Mouse (Mus musculus): ENCODE measurements at regions not wholly inside any gene's neighbourhood (a gene's known extent, or its start where the extent isn't known, plus 50 kb on each side); places are given as distances from the start of the nearest gene placed in this dataset.

DNA sequence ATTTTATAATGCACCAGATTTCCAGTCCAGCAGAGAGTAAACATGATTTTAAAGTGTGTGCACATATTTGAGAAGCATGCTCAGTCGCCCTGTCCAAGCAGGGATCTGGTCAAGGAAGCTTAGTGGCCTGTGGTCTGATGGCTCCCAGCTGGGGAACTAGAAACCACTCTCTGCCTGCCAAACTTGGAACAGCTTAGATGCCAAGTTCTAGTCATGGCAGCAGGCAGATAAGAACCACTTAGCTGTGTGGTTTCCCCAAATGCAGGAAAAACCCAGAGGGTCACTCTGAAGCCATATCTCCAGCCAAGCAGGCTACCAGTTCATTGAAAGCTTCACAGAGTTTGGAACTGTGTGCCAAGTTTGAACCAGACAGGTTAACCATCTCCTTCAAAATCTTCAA is 86.1 kb downstream of the Fam114a2 start:
- no peak for DNase-seq (ENCODE audit: low spot score)

DNA sequence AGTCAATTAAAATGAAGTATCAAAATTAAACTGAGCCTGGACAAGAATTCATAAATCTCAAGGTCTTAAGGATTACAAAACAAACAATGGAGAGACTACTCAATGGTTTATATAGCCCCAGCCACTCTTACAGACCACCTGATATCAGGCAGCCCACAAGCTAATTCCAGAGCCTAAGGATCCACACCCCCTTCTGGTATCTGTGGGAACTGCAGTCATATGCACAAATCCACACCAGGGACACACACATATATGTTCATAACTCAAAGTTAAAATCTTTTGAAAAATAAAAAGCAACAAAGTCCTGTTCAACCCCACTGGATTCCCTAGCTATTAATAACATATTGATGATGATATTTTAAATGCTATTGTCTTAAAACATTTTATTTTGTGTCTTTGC is 86.5 kb downstream of the Fam114a2 start:
- DNase-seq (ENCODE audit: low spot score), result no peak

DNA sequence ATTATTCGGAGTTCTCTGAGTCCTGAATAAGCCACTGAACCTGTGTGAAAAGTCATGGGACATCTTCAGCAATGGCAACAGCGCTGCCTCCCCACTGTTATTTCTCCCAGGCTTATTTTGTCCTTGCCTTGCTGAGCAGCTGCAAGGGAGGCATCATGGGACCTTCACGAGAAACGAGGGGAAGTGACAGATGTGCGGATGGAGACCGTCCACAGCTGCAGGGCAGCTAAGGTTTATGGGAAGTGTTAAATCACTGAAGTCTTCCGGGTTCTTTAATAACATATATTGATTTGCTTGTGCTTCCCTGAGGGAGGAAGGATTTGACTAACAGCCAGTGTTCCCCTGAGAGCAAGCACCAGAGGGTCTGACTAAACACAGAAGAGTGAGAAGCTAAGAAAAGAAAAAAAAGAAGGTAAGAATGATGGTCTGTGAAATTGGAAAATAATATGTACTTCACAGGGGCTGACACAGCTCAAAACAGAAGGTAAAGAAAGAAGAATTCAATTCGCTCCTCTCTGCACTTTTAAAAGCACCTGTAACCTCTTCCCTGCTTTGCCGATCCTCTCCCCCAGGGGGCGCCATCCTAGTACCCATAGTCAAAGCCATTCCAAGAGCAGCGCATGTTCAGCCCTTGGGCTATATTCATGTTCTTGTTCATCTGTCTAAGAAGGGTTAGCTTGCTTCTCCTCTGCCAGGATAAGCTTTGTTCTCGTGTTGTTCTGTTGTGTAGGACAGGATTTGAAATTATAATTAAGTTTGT is 92.2 kb downstream of the Fam114a2 start:
- no peak for DNase-seq (ENCODE audit: low spot score)

DNA sequence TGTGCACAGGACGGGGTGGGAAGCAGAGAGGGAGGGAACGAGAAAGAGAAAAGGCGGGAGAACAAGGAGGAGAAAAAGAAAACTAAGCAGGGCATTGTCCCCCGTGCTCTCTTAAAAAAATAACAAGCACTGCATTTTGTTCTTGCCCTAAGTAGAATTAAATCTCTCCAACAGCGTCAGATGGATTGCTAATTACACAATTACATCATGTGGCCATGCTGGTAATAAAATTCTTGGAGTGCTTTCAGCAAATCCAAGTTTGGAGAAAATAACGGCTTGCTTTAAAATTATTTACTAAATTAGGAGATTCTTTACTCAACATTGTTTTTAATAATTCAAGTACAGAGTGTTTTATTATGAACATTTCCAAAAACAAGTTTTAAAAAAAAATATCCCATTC is 99.0 kb downstream of the Fam114a2 start:
- DNase-seq (ENCODE audit: low spot score), result no peak

DNA sequence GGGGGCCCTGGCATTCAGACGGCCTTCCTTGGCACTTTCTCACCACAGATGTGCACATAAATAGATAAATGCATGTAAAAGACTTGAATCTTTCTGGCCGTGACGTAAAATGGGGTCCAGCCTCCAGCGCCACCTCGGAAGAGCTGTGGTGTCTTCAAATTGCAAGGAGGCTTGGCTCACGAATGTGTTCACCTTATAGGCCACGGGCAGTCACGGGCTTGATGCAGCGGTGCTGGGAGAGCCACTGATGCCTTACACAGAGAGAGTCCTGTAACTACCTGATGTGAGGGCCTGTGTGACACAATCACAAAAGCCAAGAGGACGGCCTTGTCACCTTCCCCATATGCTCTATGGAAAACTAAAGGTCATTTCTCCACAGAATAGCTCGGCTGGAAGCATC is 102.4 kb downstream of the Fam114a2 start:
- DNase-seq (ENCODE audit: low spot score), result no peak

DNA sequence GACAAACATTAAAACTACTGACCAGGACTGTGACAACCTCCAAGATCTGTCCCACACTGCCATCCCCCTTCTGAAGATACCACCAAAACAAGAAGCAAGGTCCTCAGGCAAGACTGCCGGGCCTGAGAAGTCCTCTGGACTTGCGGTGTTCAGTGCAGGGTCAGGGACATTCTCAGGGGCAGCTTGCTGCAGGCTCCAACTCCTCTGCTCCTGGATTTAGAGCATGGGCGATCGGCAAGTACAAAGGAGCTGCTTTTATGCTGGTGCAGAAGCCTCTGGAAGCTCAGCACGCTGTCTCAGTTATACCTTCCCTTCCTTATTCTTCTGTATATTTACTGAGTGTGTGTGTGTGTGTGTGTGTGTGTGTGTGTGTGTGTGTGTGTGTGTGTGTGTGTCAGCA is 103.2 kb downstream of the Fam114a2 start:
- DNase-seq (ENCODE audit: low spot score), result no peak

DNA sequence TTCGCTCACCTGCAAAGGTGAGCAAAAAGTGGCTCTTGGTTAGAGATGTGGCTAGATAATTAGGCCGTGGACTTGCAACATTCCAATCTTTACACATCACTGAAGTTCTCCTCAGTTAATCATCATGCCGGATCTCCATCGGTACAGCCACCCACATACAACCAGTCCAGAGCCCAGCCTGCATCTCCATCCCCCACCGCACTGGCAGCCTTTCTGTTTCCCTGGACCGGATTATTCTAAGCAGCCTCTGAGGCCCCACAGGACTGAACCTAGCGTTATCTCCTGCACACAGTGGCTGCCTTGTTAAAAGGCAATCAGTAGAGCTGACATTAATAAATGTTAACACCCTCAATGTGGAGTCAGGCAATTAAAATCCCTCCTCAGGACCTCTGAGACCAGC is 103.7 kb downstream of the Fam114a2 start:
- DNase-seq (ENCODE audit: low spot score), result no peak

DNA sequence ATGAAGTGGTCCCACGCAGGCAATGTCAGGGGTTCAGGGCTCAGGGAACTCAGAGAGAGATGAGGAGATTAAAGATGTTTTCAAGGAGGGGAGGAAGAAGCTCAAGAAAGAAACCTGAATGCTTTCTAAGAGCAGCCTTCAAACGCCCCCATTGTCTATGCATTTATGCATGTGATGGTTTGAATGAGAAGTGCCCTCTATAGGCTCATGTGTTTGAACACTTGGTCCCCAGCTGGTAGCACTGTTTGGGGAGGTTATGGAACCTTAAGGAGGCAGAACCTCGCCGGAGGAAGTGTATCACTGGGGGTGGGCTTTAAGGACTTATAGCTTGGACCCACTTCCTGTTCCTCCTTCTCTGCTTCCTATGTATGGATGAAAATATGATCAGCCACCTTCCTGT is 105.1 kb downstream of the Fam114a2 start:
- DNase-seq (ENCODE audit: low spot score), result no peak

DNA sequence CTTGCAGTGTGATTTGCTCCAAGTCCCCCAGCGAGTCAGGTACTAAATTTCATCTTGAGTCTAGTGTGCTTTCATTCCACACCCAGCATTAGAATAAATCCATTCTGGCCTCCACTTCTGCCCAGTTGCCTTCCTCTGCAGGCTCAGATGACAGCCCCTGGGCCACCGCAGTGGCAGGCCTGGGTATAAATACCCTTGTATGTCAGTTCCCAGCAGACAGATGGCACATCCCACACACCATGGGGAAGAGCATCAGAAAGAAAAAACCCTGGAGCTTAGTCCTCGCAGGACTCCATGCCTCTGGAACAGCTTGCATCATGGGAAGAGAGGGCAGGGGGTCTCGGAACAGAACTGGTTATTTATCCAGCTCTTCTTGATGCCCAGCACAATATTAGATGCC is 105.7 kb downstream of the Fam114a2 start:
- DNase-seq (ENCODE audit: low spot score), result peak; percentile 51

DNA sequence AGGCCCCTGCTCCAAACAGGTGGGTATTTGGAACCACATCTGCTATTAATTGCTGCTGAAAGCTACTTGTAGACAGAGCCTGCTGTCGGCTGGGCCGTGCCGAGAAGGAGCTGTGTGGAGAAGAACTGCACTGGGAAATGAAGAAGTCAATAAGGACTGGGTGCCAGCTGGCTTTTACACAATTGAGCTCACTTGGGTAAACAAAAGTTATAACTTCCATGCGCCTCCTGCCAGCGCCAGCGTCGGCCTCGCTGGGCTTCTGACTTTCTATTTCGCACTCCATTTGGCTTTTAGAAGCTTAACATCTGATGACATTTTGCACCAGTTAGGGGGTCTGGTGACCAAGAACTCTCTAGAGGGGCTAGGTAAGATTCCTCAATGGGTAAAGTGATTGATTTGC is 114.2 kb downstream of the Fam114a2 start:
- no peak for DNase-seq (ENCODE audit: low spot score)

DNA sequence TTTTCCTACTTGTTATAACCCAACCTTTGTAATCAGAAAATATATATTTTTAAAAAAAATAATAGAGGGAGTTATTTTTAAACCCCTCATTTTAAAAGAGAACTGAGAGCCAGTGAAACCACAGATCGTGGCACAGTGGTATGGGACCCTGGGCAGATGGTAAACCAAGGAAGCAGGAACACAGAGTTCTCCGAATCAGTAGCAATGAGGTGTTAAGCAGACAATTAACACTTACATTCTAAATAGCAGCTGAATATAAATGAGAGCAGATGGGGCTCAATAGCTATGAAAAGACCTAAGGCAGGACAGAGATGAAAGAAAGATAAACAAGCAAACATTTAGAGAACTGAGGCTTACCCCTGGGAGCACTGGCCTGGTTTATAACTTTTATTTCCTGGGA is 116.8 kb downstream of the Fam114a2 start:
- no peak for DNase-seq (ENCODE audit: low spot score)

DNA sequence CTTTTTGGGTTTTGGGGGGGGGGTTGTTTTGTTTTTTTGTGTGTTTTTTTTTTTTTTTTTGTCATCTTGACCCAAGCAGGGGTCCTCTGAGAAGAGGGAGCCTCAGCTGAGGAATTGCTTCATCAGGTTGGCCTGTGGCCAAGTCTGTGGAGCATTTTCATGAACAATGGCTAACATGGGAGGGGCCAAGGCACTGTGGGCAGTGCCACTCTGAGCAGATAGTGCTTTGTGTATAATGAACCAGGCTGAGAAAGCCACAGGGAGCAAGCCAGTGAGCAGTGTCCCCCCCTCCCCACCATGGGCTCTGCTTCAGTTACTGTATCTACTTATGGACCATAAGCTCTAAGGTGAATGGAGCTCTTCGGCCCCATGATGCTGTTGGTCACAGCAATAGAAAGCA is 119.1 kb downstream of the Fam114a2 start:
- no peak for DNase-seq (ENCODE audit: low spot score)

DNA sequence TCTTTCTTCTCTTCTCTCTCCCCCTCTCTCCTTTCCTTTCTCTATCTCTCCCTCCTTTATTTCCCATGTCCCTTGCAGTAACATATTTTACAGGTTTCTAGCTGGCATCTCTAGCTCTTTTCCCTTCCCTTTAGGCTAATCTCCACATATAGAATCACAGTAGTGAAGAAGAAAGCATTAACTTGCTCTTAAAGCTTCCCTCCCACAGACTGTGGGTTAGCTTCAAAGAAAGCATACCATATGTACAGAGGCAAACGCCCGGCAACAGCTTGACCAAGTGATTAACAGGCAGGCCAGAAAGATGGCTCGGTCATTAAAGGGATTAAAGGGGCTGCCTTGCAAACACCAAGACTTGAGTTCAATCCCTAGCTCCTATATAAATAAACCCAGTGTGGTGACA is 122.0 kb downstream of the Fam114a2 start:
- DNase-seq (ENCODE audit: low spot score), result no peak

DNA sequence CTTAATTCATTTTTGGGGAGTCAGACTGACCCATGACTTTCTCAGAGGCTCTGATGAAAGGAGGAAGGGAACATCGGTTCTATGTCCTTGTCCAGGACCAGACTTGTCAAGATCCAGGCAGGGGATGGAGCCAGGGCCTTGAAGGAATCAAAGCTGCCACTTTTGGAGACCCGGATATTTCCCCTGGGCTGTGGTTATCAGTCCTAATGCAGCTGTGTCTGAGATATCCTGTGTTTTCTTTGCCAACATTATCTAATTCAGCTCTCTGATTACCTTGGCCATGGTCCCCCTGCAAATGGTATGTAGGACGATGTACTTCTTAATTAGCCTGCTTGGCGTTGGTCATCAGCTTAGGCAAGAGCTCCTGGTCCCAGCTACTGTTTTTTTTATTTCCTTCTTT is 127.6 kb downstream of the Fam114a2 start:
- no peak for DNase-seq (ENCODE audit: low spot score)
